Mouse (Mus musculus): ENCODE data around the gene Mapkap1. TPM values are rescaled to one million over a fixed set of nuclear protein-coding genes. Genes with fewer than 3 reads are reported as not detected.

Mapkap1 gene
- total RNA-seq, 2 experiments from 2014 or later = 32.0 to 48.3 TPM

DNA sequence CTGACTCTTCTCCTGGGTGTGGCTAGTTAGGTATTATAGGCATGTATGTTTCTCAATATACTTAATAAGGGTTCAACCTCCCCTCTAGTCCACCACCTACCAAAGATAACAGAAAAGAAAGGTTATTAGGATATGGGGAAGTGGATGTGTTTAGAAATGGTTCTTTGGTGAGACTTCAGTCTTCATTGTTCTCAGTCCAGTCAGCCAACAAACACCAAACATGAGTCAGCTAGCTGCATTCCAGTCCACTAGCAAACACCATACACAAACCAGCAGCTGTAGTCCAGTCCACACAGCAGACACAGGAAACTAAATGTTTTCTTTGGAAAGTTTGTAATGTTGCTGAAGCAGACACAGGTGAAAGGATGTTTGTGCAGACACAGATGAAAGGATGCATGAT, 121.9 kb downstream of the Mapkap1 start:
- ATAC-seq (replicated peaks; ENCODE audit: poor library complexity) = no peak

DNA sequence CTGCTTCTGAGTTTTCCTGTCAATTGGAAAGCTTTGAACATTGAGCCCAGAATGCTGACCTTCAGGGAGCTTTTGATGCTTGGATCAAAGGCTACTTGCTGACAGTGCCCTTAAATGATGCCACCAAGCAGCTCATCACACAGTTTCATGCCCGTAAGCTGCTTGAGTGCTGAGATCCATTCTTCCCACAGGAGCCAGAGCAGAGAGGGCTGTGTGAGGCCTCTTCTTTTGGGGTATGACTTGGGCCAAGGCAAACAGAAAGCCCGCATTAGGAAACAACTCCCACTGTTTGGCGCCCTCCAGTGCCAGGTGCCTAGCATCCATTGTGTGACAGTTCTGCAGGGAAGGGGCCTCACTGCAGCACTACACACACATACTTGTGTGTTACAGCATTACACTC, 123.5 kb downstream of the Mapkap1 start:
- ATAC-seq (replicated peaks; ENCODE audit: poor library complexity) = no peak

- no peak for ATAC-seq (replicated peaks; ENCODE audit: poor library complexity)
Measured at GRCm38 (mm10) chr2:34531801-34532298, 125.3 kb downstream of the Mapkap1 start.

- no peak for ATAC-seq (replicated peaks; ENCODE audit: poor library complexity)
Measured at GRCm38 (mm10) chr2:34532394-34532793, 125.8 kb downstream of the Mapkap1 start.

GRCm38 (mm10) chr2:34533281-34533680, 126.7 kb downstream of the Mapkap1 start:
- ATAC-seq (replicated peaks; ENCODE audit: poor library complexity) = no peak

DNA sequence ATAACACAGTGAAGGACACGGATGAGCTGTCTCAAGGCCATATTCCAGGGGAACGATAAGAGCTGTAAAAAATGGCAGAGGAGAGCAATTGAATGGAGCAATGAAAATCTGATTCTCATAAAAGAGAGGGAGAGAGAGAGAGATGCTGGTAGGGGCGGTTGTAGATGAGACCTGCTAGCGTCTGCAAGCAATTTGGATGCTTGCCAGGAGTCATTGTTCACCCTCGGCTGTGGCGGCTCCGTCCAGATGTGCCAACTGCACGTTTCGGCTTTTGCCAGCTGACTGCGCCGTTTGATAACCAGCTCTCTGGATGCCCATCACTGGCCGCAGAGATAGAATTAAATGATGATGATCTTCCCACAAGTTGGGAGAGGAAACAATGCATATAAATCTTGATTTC, 128.4 kb downstream of the Mapkap1 start:
- no peak for ATAC-seq (replicated peaks; ENCODE audit: poor library complexity)

GRCm38 (mm10) chr2:34537356-34537755, 130.8 kb downstream of the Mapkap1 start:
- no peak for ATAC-seq (replicated peaks; ENCODE audit: poor library complexity)

GRCm38 (mm10) chr2:34543581-34543980, 137.0 kb downstream of the Mapkap1 start:
- no peak for ATAC-seq (replicated peaks; ENCODE audit: poor library complexity)

- no peak for ATAC-seq (replicated peaks; ENCODE audit: poor library complexity)
Measured at GRCm38 (mm10) chr2:34544021-34544420, 137.4 kb downstream of the Mapkap1 start.

DNA sequence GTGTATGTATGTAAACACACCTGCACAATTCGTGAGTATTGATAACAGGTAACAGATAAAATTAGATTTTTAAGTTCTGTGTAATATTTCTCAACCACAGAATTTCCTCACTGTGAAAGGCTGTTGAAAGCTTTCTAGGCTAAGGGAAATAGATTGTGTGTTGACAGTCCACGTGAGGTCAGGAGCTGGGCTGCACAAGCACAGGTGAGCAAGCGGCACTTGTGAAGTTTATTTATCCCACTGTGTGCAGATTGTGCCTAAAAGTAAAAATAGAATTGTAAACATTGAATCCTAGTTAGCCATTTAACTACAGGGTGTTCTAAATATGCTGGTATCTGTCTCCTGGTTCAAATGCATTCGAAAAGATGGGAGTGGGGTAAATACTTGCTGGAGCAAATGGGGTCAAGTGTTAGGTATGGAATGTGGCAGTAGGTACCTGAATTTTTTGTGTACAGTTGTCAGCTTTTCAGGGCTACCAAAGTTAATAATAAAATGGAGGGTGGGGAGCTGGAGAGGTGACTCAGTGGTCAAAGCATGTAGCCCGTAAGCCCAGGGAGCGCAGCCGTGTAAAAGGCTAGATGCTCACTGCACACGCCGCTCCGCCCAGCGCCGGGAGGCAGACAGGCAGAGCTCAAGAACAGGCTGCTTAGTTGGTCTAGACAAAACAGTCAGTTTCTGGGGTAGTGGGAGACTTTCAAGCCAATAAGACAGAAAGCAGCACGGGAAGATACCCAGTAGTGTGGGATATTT, 138.2 kb downstream of the Mapkap1 start:
- ATAC-seq (replicated peaks; ENCODE audit: poor library complexity) = no peak

- no peak for ATAC-seq (replicated peaks; ENCODE audit: poor library complexity)
Measured at GRCm38 (mm10) chr2:34546176-34546677, 139.7 kb downstream of the Mapkap1 start.

- no peak for ATAC-seq (replicated peaks; ENCODE audit: poor library complexity)
Measured at GRCm38 (mm10) chr2:34547516-34547915, 140.9 kb downstream of the Mapkap1 start.

DNA sequence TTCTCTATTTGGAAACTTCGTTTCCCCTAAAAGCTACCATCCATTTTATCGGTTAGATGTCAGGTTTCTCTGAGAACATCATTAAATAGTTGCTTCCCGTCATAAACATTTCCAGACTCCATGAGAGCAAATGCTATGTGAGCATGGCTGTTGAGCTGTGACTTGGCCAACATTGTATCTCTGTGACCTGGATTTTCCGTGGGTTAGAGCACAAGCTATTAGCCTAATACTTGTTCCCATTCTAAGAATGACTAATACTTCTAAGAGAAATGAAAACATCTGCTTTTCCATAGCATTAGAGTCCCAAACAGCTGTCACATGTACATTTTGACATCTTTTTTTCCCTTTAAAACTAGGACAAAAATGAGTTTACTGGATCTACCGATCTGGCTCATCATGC, 142.4 kb downstream of the Mapkap1 start:
- ATAC-seq (replicated peaks; ENCODE audit: poor library complexity) = no peak

DNA sequence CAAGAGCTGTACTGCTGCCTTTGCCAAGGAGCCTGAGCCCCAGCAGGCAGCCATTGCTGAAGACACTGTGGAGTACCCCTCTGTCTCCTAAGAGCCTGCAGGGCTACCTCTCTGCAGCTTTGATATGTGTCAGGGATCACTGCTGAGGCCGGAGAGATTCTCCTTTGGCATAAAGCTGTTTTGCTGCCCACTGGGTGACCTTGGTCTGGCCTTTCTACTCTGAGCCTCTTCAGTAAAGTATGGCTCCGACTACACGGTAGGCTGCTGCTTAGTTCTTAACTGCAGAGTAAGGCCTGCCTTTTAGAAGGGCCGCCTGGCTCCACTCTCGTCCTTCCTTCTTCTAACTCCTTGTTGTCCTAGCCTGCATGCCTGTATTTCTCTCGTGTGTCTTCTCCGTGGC, 142.9 kb downstream of the Mapkap1 start:
- no peak for ATAC-seq (replicated peaks; ENCODE audit: poor library complexity)

DNA sequence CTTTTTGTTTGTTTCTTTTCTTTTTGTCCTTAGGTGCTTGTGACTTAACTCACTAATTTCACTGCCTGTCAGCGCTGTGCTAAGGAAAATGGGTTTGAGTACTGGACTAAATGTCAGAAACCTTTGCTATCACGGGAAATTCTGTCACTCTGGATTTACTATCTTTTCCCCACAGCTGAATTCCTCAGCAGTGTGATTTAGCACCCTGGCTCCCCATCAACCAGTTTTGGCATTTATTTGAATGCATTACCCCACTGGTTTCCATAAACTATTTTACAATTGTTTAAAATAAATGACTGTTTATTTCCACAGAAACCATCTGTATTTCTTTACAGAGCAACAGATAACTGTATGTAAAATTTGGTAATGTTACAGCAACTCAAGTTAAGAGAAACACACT, 146.2 kb downstream of the Mapkap1 start:
- no peak for ATAC-seq (replicated peaks; ENCODE audit: poor library complexity)

DNA sequence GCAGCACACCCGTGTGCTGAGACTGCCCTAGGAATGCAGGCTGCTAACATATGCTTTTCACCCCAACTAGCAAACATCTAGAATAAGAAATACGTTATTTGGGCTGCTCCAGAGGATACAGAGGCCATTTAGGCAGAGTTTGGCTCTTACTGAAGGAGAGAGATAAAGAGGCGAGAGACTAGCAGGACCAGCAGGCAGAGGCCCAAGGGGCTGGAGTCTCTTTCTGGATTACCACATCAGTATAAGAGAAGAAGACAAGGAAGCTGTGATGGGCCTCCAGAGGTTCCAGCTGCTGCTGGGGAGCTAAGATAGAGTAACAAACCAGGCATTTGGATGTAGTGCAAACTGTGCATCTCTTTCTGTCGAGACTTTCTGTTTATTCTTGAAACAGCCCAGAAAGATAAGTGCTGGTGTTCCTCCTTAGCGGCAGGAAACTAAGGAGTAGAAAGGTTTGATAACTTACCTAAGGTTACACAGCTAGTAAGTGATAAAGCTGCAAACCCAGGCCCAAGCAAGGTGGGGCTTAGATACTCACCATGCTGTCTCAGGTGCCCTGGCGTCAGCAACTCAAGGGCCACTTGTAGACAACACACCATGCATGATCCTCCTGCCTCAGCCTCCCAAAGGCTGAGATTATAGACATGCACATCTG, 147.1 kb downstream of the Mapkap1 start:
- 0 out of 2 replicates have a peak, but pooled peaks have one; percentile 26 for ATAC-seq (replicated peaks; ENCODE audit: poor library complexity)

DNA sequence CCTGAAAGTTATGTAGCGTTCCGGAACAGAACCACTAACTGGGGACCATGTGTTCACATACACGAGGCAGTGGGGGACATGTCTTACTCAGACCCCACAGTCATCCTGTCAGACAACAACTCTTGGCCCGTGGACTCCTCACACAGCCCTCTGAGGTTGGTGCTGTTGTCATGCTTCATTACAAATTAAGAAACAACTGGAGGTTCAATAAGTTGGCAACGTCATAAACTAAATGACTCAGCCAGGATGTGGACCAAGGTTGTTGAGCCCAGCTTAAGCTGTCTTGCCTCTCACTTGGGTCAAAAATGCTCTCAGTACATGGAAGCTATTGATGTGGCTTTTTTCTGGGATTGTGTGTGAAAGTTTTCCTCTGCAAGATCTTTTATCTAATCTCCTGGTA, 153.6 kb downstream of the Mapkap1 start:
- no peak for ATAC-seq (replicated peaks; ENCODE audit: poor library complexity)

DNA sequence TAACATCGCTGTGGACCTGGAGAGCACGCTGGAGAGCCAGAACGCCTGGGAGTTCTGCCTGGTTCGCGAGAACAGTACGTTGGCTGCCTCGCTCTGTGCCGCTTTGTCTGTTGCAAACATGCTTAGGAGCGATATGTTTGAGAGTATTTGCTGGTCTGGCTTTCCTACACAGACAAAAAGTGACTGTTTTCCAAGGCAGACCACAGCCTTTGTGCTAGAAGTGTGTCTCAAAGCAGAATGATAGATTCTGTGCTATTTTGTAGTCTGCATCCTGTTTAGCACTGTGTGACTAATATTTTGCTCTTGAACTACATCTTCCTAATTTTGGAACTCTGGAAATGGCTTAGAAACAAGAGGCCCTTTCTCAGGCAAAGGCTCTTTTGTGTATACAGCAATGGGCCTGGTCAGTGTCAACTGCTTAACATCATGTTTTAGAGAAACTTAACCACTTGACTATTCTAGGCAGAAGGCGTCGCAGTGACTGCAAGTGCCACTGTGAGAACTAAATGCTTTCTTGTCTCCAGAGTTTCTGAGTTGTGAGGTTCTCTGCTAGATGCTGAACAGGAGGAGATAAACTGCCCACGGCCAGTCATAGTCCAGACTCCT, 156.6 kb downstream of the Mapkap1 start:
- ATAC-seq (replicated peaks; ENCODE audit: poor library complexity) = 0 out of 2 replicates have a peak, but pooled peaks have one; percentile 31

DNA sequence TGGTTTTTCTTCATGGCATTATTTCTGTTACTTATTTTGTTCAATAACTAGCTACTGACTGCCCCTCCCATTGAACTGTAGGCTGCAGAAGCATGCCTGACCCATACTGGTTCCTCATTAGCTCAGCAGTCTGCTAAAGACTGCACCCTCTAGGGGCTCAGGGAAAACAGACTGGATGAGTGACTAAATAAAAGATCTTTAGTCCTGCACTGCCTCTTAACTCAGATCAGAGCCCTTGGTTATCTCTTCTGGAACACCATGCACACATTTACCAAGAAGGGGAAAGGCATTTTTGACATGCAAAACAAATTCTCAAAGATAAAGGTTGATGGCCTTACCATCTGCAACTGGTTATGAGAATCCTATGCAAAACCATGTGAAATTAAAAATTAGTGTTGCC, 157.3 kb downstream of the Mapkap1 start:
- peak; percentile 42; the same call in 1 of the 2 replicates for ATAC-seq (replicated peaks; ENCODE audit: poor library complexity)

GRCm38 (mm10) chr2:34566146-34566545, 159.6 kb downstream of the Mapkap1 start:
- ATAC-seq (replicated peaks; ENCODE audit: poor library complexity) = no peak

DNA sequence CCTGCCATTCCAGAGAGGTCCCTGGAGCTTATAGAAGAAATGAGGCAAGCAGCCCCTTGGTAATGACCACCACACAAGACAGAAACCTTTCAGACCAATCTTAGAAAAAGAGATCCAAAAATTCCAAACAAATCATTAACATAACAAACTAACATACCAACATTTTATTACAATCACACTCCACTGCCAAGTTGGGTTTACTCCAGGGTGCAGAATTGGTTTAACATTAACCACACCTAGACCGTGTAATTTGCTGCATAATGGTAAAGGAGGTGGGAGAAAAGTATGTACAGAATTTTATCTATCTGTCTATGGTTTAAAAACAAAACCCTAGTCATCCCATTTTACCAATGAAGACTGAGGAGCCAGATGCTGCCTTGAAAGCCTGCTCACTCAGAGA, 160.0 kb downstream of the Mapkap1 start:
- ATAC-seq (replicated peaks; ENCODE audit: poor library complexity) = no peak

- no peak for ATAC-seq (replicated peaks; ENCODE audit: poor library complexity)
Measured at GRCm38 (mm10) chr2:34569131-34569530, 162.6 kb downstream of the Mapkap1 start.

All from megakaryocyte progenitor cell, adult 5-6 weeks (primary cell).